Mouse (Mus musculus) neural tube, embryonic 11.5 days (tissue): ENCODE data around the gene Cars. TPM values are rescaled to one million over a fixed set of nuclear protein-coding genes. Genes with fewer than 3 reads are reported as not detected.

Experiments used
- ATAC-seq: fragments of 200-750 bp; cut with Nextera tagmentation; 2 replicates; pipeline ENCODE4 v1.8.0; 2017; ENCODE audit warnings: moderate number of reproducible peaks, mild to moderate bottlenecking, moderate TSS enrichment, moderate library complexity; ENCODE audit not compliant: insufficient read depth, low FRiP score, low TSS enrichment
- DNase-seq: peaks from one replicate; pipeline ENCODE4 v3.0.0-alpha.2; 2015; ENCODE audit warnings: low spot score
- H3K27ac ChIP-seq: fragments of 300-500 bp; sonication (generic); 2 replicates; pipeline ENCODE4 v1.5.1; 2014; ENCODE audit warnings: low read depth, mild to moderate bottlenecking, low read length
- H3K27me3 ChIP-seq: fragments of 300-500 bp; sonication (generic); 2 replicates; pipeline ENCODE4 v1.6.1; 2014; ENCODE audit warnings: mild to moderate bottlenecking, low read length, mixed read lengths; ENCODE audit not compliant: control insufficient read depth, insufficient read depth
- H3K36me3 ChIP-seq: fragments of 300-500 bp; sonication (generic); 2 replicates; pipeline ENCODE4 v1.6.1; 2014; ENCODE audit warnings: mild to moderate bottlenecking, low read length, moderate library complexity, mixed read lengths; ENCODE audit not compliant: control insufficient read depth, insufficient read depth
- H3K4me1 ChIP-seq: fragments of 300-500 bp; sonication (generic); 2 replicates; pipeline ENCODE4 v1.6.1; 2014; ENCODE audit warnings: low read length, mixed read lengths; ENCODE audit not compliant: control insufficient read depth, insufficient read depth
- H3K4me2 ChIP-seq: fragments of 300-500 bp; sonication (generic); 2 replicates; pipeline ENCODE4 v1.6.1; 2014; ENCODE audit warnings: low read depth, mild to moderate bottlenecking, moderate library complexity
- H3K4me3 ChIP-seq: fragments of 300-500 bp; sonication (generic); 2 replicates; pipeline ENCODE4 v1.5.1; 2014; ENCODE audit warnings: low read depth, low read length
- H3K9ac ChIP-seq: fragments of 300-500 bp; sonication (generic); 2 replicates; pipeline ENCODE4 v1.6.1; 2014; ENCODE audit warnings: mild to moderate bottlenecking, low read length
- H3K9me3 ChIP-seq: fragments of 300-500 bp; sonication (generic); 2 replicates; pipeline ENCODE4 v1.6.1; 2016; ENCODE audit warnings: low read length; ENCODE audit not compliant: control insufficient read depth
- WGBS: fragments of 180-500 bp; shearing (Covaris S2); extraction: QIAGEN DNeasy Blood & Tissue Kit; methylation state at CpG from one replicate; pipeline ENCODE4 v1.1.7; 2014; 5-methylcytosine and 5-hydroxymethylcytosine counted together
- polyA plus RNA-seq: library from polyadenylated mRNA; unstranded; fragments of >200 nt; fragmentation: Nextera tagmentation; extraction: Ambion mirVana; gene quantifications from 2 replicates; pipeline ENCODE4 v1.2.1, GENCODE M21; 2014

Cars gene
- polyA plus RNA-seq, 1 experiment from 2014 or later, result 68.5 TPM

GRCm38 (mm10) chr7:143626178-143626577, 26.3 kb upstream of the Cars start:
- Histone ChIP-seq H3K4me1 (no peaks in the 10 kb centered on the region), H3K9me3 (no peaks in the 10 kb centered on the region), H3K36me3 (no peaks in the 10 kb centered on the region), H3K27me3 (no peaks in the 10 kb centered on the region), H3K9ac (no peak overlapping the region), H3K27ac (no peak overlapping the region), H3K4me2 (no peak overlapping the region), H3K4me3 (no peak overlapping the region)
- WGBS, result 58% methylated on average over 2 of the region's 2 CpGs
- ATAC-seq, result no peak
- no peak for DNase-seq

GRCm38 (mm10) chr7:143625151-143625550, 25.3 kb upstream of the Cars start:
- ATAC-seq (no peak), DNase-seq (no peak)
- H3K27me3 ChIP-seq, result no peaks in the 10 kb centered on the region
- H3K9me3 ChIP-seq, result no peaks in the 10 kb centered on the region
- H3K36me3 ChIP-seq, result no peaks in the 10 kb centered on the region
- 81% methylated on average over 5 of the region's 5 CpGs for WGBS
- no peak overlapping the region for H3K27ac ChIP-seq
- no peaks in the 10 kb centered on the region for H3K4me1 ChIP-seq
- no peak overlapping the region for H3K9ac ChIP-seq
- no peak overlapping the region for H3K4me2 ChIP-seq
- no peak overlapping the region for H3K4me3 ChIP-seq

GRCm38 (mm10) chr7:143624561-143624960, 24.7 kb upstream of the Cars start:
- Histone ChIP-seq H3K4me3 (no peak overlapping the region), H3K9ac (no peak overlapping the region), H3K27me3 (no peaks in the 10 kb centered on the region), H3K9me3 (no peaks in the 10 kb centered on the region), H3K4me1 (no peaks in the 10 kb centered on the region), H3K36me3 (no peaks in the 10 kb centered on the region), H3K4me2 (no peak overlapping the region), H3K27ac (no peak overlapping the region)
- ATAC-seq, result no peak
- no peak for DNase-seq
- WGBS, result 90% methylated on average over 3 of the region's 3 CpGs

DNA sequence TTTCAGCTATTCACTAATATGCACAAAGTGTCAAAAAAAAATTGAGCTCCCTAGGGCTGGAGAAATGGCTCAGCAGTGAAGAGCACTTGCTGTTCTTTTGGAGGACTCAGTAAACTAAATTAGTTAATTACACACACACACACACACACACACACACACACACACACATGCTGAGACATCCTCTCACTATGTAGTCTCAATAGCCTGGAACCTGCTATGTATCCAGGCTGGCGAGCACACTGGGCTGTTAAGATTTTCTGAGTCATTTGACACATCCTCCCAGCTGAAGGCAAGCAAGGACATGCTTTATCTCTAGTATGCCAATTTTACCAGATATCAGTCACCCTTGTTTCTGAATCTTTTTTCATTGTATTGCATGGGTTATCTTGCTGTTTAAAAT, 21.1 kb upstream of the Cars start:
- 78% methylated on average over 1 of the region's 1 CpGs for WGBS
- Histone ChIP-seq H3K9me3 (no peaks in the 10 kb centered on the region), H3K4me3 (no peak overlapping the region), H3K36me3 (no peaks in the 10 kb centered on the region), H3K27ac (no peak overlapping the region), H3K9ac (no peak overlapping the region), H3K4me1 (no peaks in the 10 kb centered on the region), H3K4me2 (no peak overlapping the region), H3K27me3 (no peaks in the 10 kb centered on the region)
- DNase-seq (no peak), ATAC-seq (no peak)

DNA sequence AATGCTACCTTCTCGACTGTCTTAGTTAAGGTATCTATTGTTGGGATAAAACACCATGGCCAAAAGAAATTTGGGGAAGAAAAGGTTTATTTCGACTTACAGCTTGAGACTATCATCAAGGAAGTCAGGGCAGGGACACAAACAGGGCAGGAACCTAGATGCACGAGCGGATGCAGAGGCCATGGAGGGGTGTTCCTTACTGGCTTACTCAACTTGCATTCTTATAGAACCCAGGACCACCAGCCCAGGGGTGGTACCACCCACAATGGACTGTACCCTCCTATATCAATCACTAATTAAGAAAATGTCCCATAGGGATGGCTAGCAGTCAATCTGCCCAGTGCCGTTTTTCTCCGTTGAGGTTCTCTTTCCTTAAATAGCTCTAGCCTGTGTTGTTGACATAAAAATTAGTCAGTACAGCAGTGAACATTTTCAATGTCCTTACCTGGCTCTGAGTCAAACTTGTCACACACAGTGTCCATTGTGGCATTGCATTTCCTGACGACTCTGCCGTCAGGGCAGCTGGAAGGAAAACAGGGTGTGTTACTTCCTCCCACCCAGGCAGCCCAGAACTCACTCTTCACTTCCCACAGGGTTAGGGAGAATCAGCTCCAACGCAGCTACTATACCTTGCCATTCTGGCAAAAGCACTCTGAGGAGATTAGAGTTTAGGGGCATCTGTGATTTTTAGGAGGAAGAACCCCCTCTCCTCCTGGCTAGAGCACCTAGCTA, 14.7 kb upstream of the Cars start:
- Histone ChIP-seq H3K4me1 (no peaks in the 10 kb centered on the region), H3K27me3 (no peaks in the 10 kb centered on the region), H3K36me3 (no peaks in the 10 kb centered on the region), H3K4me3 (no peak overlapping the region), H3K4me2 (no peak overlapping the region), H3K27ac (no peak overlapping the region), H3K9me3 (no peaks in the 10 kb centered on the region), H3K9ac (no peak overlapping the region)
- DNase-seq, result no peak
- WGBS, result 73% methylated on average over 9 of the region's 9 CpGs
- ATAC-seq, result no peak

GRCm38 (mm10) chr7:143612215-143612614, 12.3 kb upstream of the Cars start:
- Histone ChIP-seq H3K4me2 (no peak overlapping the region), H3K27me3 (no peaks in the 10 kb centered on the region), H3K36me3 (no peaks in the 10 kb centered on the region), H3K27ac (no peak overlapping the region), H3K9ac (no peak overlapping the region), H3K9me3 (no peaks in the 10 kb centered on the region), H3K4me3 (no peak overlapping the region), H3K4me1 (no peaks in the 10 kb centered on the region)
- no peak for ATAC-seq
- no peak for DNase-seq
- 59% methylated on average over 3 of the region's 3 CpGs for WGBS

- Histone ChIP-seq H3K4me2 (no peak overlapping the region), H3K4me1 (no peaks in the 10 kb centered on the region), H3K9ac (no peak overlapping the region), H3K27me3 (no peaks in the 10 kb centered on the region), H3K4me3 (no peak overlapping the region), H3K27ac (no peak overlapping the region), H3K36me3 (no peaks in the 10 kb centered on the region), H3K9me3 (no peaks in the 10 kb centered on the region)
- ATAC-seq (no peak), DNase-seq (no peak)
- 92% methylated on average over 3 of the region's 3 CpGs for WGBS
Observed at GRCm38 (mm10) chr7:143605321-143605720, 5.4 kb upstream of the Cars start.

GRCm38 (mm10) chr7:143604889-143605288, 5.0 kb upstream of the Cars start:
- Histone ChIP-seq H3K27ac (no peak overlapping the region), H3K4me2 (no peak overlapping the region), H3K9me3 (no peaks in the 10 kb centered on the region), H3K9ac (no peak overlapping the region), H3K27me3 (no peaks in the 10 kb centered on the region), H3K4me3 (no peak overlapping the region), H3K4me1 (no peaks in the 10 kb centered on the region), H3K36me3 (no peaks in the 10 kb centered on the region)
- no peak for DNase-seq
- ATAC-seq, result no peak
- 78% methylated on average over 2 of the region's 2 CpGs for WGBS

DNA sequence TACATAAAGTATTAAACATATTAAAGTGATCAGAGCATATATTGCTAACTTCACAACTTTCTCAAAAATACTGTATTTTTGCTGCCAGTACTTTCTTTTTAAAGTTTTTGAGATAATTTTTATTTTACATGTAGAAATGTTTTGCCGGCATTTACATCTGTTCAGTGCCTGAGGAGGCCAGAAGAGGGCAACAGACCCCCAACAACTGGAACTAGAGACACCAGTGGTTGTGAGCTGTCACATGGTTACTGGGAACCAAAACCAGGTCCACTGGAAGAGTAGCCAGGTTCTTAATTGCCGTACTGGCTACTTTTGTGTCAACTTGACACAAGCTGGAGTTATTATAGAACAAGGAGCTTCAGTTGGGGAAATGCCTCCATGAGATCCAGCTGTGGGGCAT, 1.8 kb upstream of the Cars start:
- H3K9me3 ChIP-seq, result no peaks in the 10 kb centered on the region
- DNase-seq (no peak), ATAC-seq (no peak)
- no peaks in the 10 kb centered on the region for H3K27me3 ChIP-seq
- H3K4me1 ChIP-seq, result peaks cover 9% of the 10 kb centered on the region
- H3K36me3 ChIP-seq, result no peaks in the 10 kb centered on the region
- no peak overlapping the region for H3K4me2 ChIP-seq
- no peak overlapping the region for H3K27ac ChIP-seq
- 86% methylated on average over 2 of the region's 2 CpGs for WGBS
- no peak overlapping the region for H3K9ac ChIP-seq
- H3K4me3 ChIP-seq, result no peak overlapping the region
